Mouse (Mus musculus): ENCODE measurements around the gene Layn. TPM values are rescaled to one million over a fixed set of nuclear protein-coding genes. Genes with fewer than 3 reads are reported as not detected.
A peak's percentile ranks its signal among the peaks of the same experiment; 100 is the strongest.

Layn gene
- polyA plus RNA-seq (2012), result not detected in 2 replicates

GRCm38 (mm10) chr9:51076979-51077315 lies at the start of gene Layn:
Gene Layn (minus strand): TSS chr9:51077094.
- peaks cover 21% of the 10 kb centered on the region for H3K4me1 ChIP-seq (ENCODE audit: control insufficient read depth)
- no peak for TF ChIP-seq TAL1 (IDR thresholded peaks at IDR 0.05; ENCODE audit: low read length)
- TF ChIP-seq GATA1 (IDR thresholded peaks at IDR 0.05; ENCODE audit: low read length), result no peak
- H3K4me3 ChIP-seq (replicated peaks), result peak within 1 kb of the TSS; percentile 49
- H3K36me3 ChIP-seq (ENCODE audit: control insufficient read depth), result no peaks in the 10 kb centered on the region
- H3K9me3 ChIP-seq (ENCODE audit: control insufficient read depth, low read length), result no peaks in the 10 kb centered on the region
- H3K27me3 ChIP-seq (ENCODE audit: control insufficient read depth), result peaks cover 21% of the 10 kb centered on the region

DNA sequence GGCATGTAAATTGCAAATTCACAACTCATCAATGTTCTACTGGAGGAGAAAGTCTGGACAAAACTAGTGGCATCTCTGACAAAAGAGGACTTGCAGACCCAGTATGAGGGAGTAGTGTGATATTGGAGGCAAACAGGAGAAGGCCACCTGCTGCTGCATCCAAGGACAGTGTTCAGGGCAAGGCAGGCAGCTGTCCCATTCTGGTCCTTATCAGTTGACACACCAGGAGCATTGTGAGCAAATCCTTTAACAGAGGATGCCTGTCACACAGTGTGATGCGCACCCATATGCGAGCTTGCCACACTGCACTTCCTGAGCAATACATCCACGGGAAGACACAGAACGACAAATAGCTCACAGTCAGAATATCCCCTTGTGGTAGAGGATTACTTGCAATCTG lies 37.9 kb upstream of the Layn start:
- TF ChIP-seq TAL1 (IDR thresholded peaks at IDR 0.05; ENCODE audit: low read length), result no peak
- TF ChIP-seq GATA1 (IDR thresholded peaks at IDR 0.05; ENCODE audit: low read length), result no peak
- Histone ChIP-seq H3K4me3 (replicated peaks) (no peak overlapping the region), H3K27me3 (ENCODE audit: control insufficient read depth) (peaks cover 2% of the 10 kb centered on the region; the same call in 1 of the 2 replicates)

GRCm38 (mm10) chr9:51105751-51106150 lies 28.9 kb upstream of the Layn start:
- peaks cover 2% of the 10 kb centered on the region; the same call in 1 of the 2 replicates for H3K9me3 ChIP-seq (ENCODE audit: control insufficient read depth, low read length)
- no peaks in the 10 kb centered on the region for H3K36me3 ChIP-seq (ENCODE audit: control insufficient read depth)
- TF ChIP-seq GATA1 (IDR thresholded peaks at IDR 0.05; ENCODE audit: low read length) (no peak), TAL1 (IDR thresholded peaks at IDR 0.05; ENCODE audit: low read length) (no peak)
- no peak overlapping the region for H3K4me3 ChIP-seq (replicated peaks)
- H3K27me3 ChIP-seq (ENCODE audit: control insufficient read depth), result peaks cover 63% of the 10 kb centered on the region
- H3K4me1 ChIP-seq (ENCODE audit: control insufficient read depth), result no peaks in the 10 kb centered on the region

More for the DNA sequence above, 37.9 kb upstream of the Layn start:
- Histone ChIP-seq H3K36me3 (ENCODE audit: control insufficient read depth) (no peaks in the 10 kb centered on the region), H3K4me1 (ENCODE audit: control insufficient read depth) (no peaks in the 10 kb centered on the region), H3K9me3 (ENCODE audit: control insufficient read depth, low read length) (no peaks in the 10 kb centered on the region)

- TF ChIP-seq GATA1 (IDR thresholded peaks at IDR 0.05; ENCODE audit: low read length) (no peak), TAL1 (IDR thresholded peaks at IDR 0.05; ENCODE audit: low read length) (no peak)
- Histone ChIP-seq H3K4me3 (replicated peaks) (no peak overlapping the region), H3K27me3 (ENCODE audit: control insufficient read depth) (peaks cover 74% of the 10 kb centered on the region), H3K9me3 (ENCODE audit: control insufficient read depth, low read length) (peaks cover 2% of the 10 kb centered on the region; the same call in 1 of the 2 replicates), H3K36me3 (ENCODE audit: control insufficient read depth) (no peaks in the 10 kb centered on the region), H3K4me1 (ENCODE audit: control insufficient read depth) (no peaks in the 10 kb centered on the region)
These were observed 27.1 kb upstream of the Layn start for GRCm38 (mm10) chr9:51103808-51104514.

GRCm38 (mm10) chr9:51102963-51103807 lies 26.3 kb upstream of the Layn start:
- Histone ChIP-seq H3K4me1 (ENCODE audit: control insufficient read depth) (no peaks in the 10 kb centered on the region), H3K9me3 (ENCODE audit: control insufficient read depth, low read length) (peaks cover 2% of the 10 kb centered on the region; the same call in 1 of the 2 replicates), H3K27me3 (ENCODE audit: control insufficient read depth) (peaks cover 76% of the 10 kb centered on the region), H3K4me3 (replicated peaks) (peak overlapping the region; percentile 4), H3K36me3 (ENCODE audit: control insufficient read depth) (no peaks in the 10 kb centered on the region)
- no peak for TF ChIP-seq GATA1 (IDR thresholded peaks at IDR 0.05; ENCODE audit: low read length)
- no peak for TF ChIP-seq TAL1 (IDR thresholded peaks at IDR 0.05; ENCODE audit: low read length)

DNA sequence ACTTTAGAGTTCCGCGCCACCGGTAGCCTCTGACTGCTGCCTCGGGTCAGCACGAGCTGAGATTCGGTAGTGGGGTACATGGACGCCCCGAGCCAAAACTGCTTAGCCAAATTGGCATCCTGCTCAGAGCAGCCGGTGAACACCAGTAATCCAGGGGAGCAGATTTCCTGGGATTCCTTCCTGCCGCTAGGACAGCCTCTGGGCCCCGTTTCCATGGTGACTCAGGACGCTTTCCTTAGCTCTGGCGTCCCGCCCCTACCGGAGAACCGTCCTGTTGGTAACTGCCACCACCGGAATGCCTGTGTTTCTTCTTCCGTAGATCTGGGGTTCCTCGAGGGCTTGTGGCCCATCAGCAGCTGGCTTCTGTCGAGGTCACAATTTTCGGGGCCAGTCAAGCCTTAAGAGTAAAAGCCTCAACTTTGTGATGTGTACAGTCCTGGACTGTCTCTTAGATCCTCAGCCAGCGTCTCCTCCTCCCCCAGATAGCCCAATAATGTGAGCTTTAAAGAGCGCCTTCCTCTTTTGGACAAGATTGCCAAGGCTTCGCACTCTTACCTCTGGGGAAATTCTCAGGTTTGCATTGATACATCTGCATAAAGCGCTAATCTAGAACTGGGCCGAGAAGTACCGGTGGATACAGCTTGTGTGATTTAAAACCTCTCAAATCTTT lies 25.0 kb upstream of the Layn start, which contains the start of gene 4833427G06Rik:
TSS of gene 4833427G06Rik (minus strand) at position 323 of the 670 bp plus-strand sequence.
- H3K4me1 ChIP-seq (ENCODE audit: control insufficient read depth), result no peaks in the 10 kb centered on the region
- no peaks in the 10 kb centered on the region for H3K36me3 ChIP-seq (ENCODE audit: control insufficient read depth)
- TF ChIP-seq TAL1 (IDR thresholded peaks at IDR 0.05; ENCODE audit: low read length) (no peak), GATA1 (IDR thresholded peaks at IDR 0.05; ENCODE audit: low read length) (no peak)
- no peak within 1 kb of the TSS for H3K4me3 ChIP-seq (replicated peaks)
- peaks cover 66% of the 10 kb centered on the region for H3K27me3 ChIP-seq (ENCODE audit: control insufficient read depth)
- peaks cover 2% of the 10 kb centered on the region; the same call in 1 of the 2 replicates for H3K9me3 ChIP-seq (ENCODE audit: control insufficient read depth, low read length)

DNA sequence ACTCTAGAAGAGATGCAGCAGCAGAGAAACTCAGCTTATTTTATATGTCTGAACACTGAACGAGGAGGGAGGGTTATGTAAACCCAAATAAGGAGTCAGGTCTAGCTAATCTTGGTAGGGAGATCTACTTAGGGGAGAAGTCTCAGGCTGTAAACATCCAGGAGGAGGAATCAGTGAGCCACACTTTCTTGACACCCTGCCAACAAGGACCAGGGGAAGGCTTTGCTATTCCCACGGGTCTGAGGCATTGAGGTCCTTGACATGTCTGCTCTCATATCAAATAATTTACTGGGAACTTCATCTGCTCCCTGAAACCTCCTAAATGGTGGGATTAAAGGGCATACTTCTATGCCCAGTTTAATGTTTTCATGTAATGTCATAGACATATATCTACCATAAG lies 19.4 kb upstream of the Layn start:
- Histone ChIP-seq H3K9me3 (ENCODE audit: control insufficient read depth, low read length) (no peaks in the 10 kb centered on the region), H3K27me3 (ENCODE audit: control insufficient read depth) (peaks cover 29% of the 10 kb centered on the region), H3K36me3 (ENCODE audit: control insufficient read depth) (no peaks in the 10 kb centered on the region), H3K4me3 (replicated peaks) (no peak overlapping the region), H3K4me1 (ENCODE audit: control insufficient read depth) (peaks cover 5% of the 10 kb centered on the region)
- no peak for TF ChIP-seq TAL1 (IDR thresholded peaks at IDR 0.05; ENCODE audit: low read length)
- no peak for TF ChIP-seq GATA1 (IDR thresholded peaks at IDR 0.05; ENCODE audit: low read length)

DNA sequence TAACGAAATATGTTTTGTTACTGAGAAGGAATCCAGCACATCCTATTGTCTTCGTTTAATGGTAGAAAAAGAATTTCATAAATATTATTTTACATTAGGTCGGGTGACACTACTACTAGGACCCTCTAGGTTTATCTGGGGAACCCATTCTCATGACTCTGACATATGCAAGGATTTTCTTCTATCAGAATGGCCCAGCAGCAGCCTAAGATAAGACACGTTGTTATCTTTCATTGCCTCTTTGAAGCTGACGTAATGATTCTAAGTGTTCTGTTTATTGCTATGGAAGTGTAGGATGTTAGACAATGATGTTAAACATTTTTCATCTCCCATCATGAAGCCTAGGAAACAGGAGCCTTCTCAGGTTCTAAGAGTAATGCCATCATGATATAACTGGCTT lies 16.8 kb upstream of the Layn start:
- Histone ChIP-seq H3K36me3 (ENCODE audit: control insufficient read depth) (no peaks in the 10 kb centered on the region), H3K4me3 (replicated peaks) (no peak overlapping the region), H3K27me3 (ENCODE audit: control insufficient read depth) (peaks cover 10% of the 10 kb centered on the region), H3K4me1 (ENCODE audit: control insufficient read depth) (peaks cover 5% of the 10 kb centered on the region), H3K9me3 (ENCODE audit: control insufficient read depth, low read length) (no peaks in the 10 kb centered on the region)
- TF ChIP-seq GATA1 (IDR thresholded peaks at IDR 0.05; ENCODE audit: low read length), result no peak
- no peak for TF ChIP-seq TAL1 (IDR thresholded peaks at IDR 0.05; ENCODE audit: low read length)

DNA sequence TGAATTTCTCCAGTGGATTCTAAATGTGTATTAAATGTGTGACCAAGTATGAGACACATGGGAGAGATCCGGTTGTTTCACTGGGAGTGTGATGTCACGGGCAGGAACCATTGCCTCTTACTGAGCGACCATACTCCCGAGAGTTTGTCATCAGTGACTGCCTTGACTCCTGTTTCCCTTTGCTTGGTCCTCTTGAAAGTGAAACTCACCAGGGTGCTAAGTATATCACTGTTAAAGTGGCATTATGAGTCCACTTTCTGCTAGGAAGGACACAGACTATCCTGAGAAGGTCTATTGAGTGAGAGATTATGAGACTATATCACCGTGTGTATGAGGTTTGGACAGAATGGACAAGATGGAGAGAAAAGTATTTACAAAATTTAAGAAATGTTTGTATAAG lies 4.7 kb upstream of the Layn start:
- no peak for TF ChIP-seq TAL1 (IDR thresholded peaks at IDR 0.05; ENCODE audit: low read length)
- no peak for TF ChIP-seq GATA1 (IDR thresholded peaks at IDR 0.05; ENCODE audit: low read length)
- H3K9me3 ChIP-seq (ENCODE audit: control insufficient read depth, low read length), result no peaks in the 10 kb centered on the region
- H3K36me3 ChIP-seq (ENCODE audit: control insufficient read depth), result no peaks in the 10 kb centered on the region
- H3K4me1 ChIP-seq (ENCODE audit: control insufficient read depth), result peaks cover 11% of the 10 kb centered on the region
- H3K27me3 ChIP-seq (ENCODE audit: control insufficient read depth), result peaks cover 7% of the 10 kb centered on the region
- H3K4me3 ChIP-seq (replicated peaks), result no peak overlapping the region

All from erythroblast, embryonic 14.5 days (primary cell).